Mouse (Mus musculus): ENCODE data around the gene Tns4. TPM values are rescaled to one million over a fixed set of nuclear protein-coding genes. Genes with fewer than 3 reads are reported as not detected.

The Tns4 gene
- polyA plus RNA-seq, 1 experiment from 2014 or later, result 0.22 TPM

GRCm38 (mm10) chr11:99131463-99131840 is 42.3 kb upstream of the Tns4 start:
- ATAC-seq (ENCODE audit: low FRiP score, low TSS enrichment) (no peak), DNase-seq (no peak)
- H3K4me2 ChIP-seq (ENCODE audit: low read length), result peak overlapping the region; percentile 36; the same call in 1 of the 2 replicates
- H3K9ac ChIP-seq (replicated peaks; ENCODE audit: low read length), result no peak overlapping the region
- H3K4me1 ChIP-seq (ENCODE audit: control insufficient read depth, insufficient read depth, low read length), result peaks cover 11% of the 10 kb centered on the region
- H3K27ac ChIP-seq (replicated peaks; ENCODE audit: low read depth, low read length), result no peak overlapping the region
- H3K9me3 ChIP-seq (ENCODE audit: control insufficient read depth, low read length), result no peaks in the 10 kb centered on the region
- H3K4me3 ChIP-seq (replicated peaks; ENCODE audit: low read depth, low read length), result no peak overlapping the region
- 44% methylated on average over 12 of the region's 12 CpGs for WGBS
- no peaks in the 10 kb centered on the region for H3K36me3 ChIP-seq (ENCODE audit: control insufficient read depth, insufficient read depth, low read length)
- H3K27me3 ChIP-seq (ENCODE audit: control insufficient read depth, insufficient read depth, low read length), result no peaks in the 10 kb centered on the region

- no peak for DNase-seq
- no peak for ATAC-seq (ENCODE audit: low FRiP score, low TSS enrichment)
- Histone ChIP-seq H3K36me3 (ENCODE audit: control insufficient read depth, insufficient read depth, low read length) (no peaks in the 10 kb centered on the region), H3K9me3 (ENCODE audit: control insufficient read depth, low read length) (no peaks in the 10 kb centered on the region), H3K9ac (replicated peaks; ENCODE audit: low read length) (no peak overlapping the region), H3K27me3 (ENCODE audit: control insufficient read depth, insufficient read depth, low read length) (no peaks in the 10 kb centered on the region), H3K4me3 (replicated peaks; ENCODE audit: low read depth, low read length) (no peak overlapping the region), H3K27ac (replicated peaks; ENCODE audit: low read depth, low read length) (no peak overlapping the region), H3K4me2 (ENCODE audit: low read length) (no peak overlapping the region), H3K4me1 (ENCODE audit: control insufficient read depth, insufficient read depth, low read length) (peaks cover 11% of the 10 kb centered on the region)
- WGBS, result 61% methylated on average over 5 of the region's 5 CpGs
Measured at GRCm38 (mm10) chr11:99130736-99131462, 41.8 kb upstream of the Tns4 start.

GRCm38 (mm10) chr11:99129287-99129686 is 40.2 kb upstream of the Tns4 start:
- ATAC-seq (ENCODE audit: low FRiP score, low TSS enrichment) (no peak), DNase-seq (no peak)
- Histone ChIP-seq H3K27me3 (ENCODE audit: control insufficient read depth, insufficient read depth, low read length) (no peaks in the 10 kb centered on the region), H3K4me2 (ENCODE audit: low read length) (no peak overlapping the region), H3K36me3 (ENCODE audit: control insufficient read depth, insufficient read depth, low read length) (no peaks in the 10 kb centered on the region), H3K4me1 (ENCODE audit: control insufficient read depth, insufficient read depth, low read length) (peaks cover 11% of the 10 kb centered on the region), H3K9me3 (ENCODE audit: control insufficient read depth, low read length) (no peaks in the 10 kb centered on the region), H3K9ac (replicated peaks; ENCODE audit: low read length) (no peak overlapping the region), H3K27ac (replicated peaks; ENCODE audit: low read depth, low read length) (no peak overlapping the region), H3K4me3 (replicated peaks; ENCODE audit: low read depth, low read length) (no peak overlapping the region)
- 64% methylated on average over 2 of the region's 2 CpGs for WGBS

- no peak overlapping the region for H3K4me2 ChIP-seq (ENCODE audit: low read length)
- ATAC-seq (ENCODE audit: low FRiP score, low TSS enrichment), result no peak
- no peak for DNase-seq
- no peaks in the 10 kb centered on the region for H3K9me3 ChIP-seq (ENCODE audit: control insufficient read depth, low read length)
- H3K27ac ChIP-seq (replicated peaks; ENCODE audit: low read depth, low read length), result no peak overlapping the region
- no peaks in the 10 kb centered on the region for H3K27me3 ChIP-seq (ENCODE audit: control insufficient read depth, insufficient read depth, low read length)
- no peak overlapping the region for H3K9ac ChIP-seq (replicated peaks; ENCODE audit: low read length)
- 86% methylated on average over 18 of the region's 18 CpGs for WGBS
- H3K4me3 ChIP-seq (replicated peaks; ENCODE audit: low read depth, low read length), result no peak overlapping the region
- no peaks in the 10 kb centered on the region for H3K36me3 ChIP-seq (ENCODE audit: control insufficient read depth, insufficient read depth, low read length)
- H3K4me1 ChIP-seq (ENCODE audit: control insufficient read depth, insufficient read depth, low read length), result peaks cover 11% of the 10 kb centered on the region
Measured at GRCm38 (mm10) chr11:99127785-99128682, 38.9 kb upstream of the Tns4 start.

GRCm38 (mm10) chr11:99126482-99127253 is 37.6 kb upstream of the Tns4 start:
- H3K9ac ChIP-seq (replicated peaks; ENCODE audit: low read length), result no peak overlapping the region
- H3K9me3 ChIP-seq (ENCODE audit: control insufficient read depth, low read length), result no peaks in the 10 kb centered on the region
- peaks cover 2% of the 10 kb centered on the region for H3K4me1 ChIP-seq (ENCODE audit: control insufficient read depth, insufficient read depth, low read length)
- 41% methylated on average over 5 of the region's 5 CpGs for WGBS
- no peaks in the 10 kb centered on the region for H3K27me3 ChIP-seq (ENCODE audit: control insufficient read depth, insufficient read depth, low read length)
- no peak overlapping the region for H3K4me3 ChIP-seq (replicated peaks; ENCODE audit: low read depth, low read length)
- no peak overlapping the region for H3K4me2 ChIP-seq (ENCODE audit: low read length)
- H3K27ac ChIP-seq (replicated peaks; ENCODE audit: low read depth, low read length), result no peak overlapping the region
- ATAC-seq (ENCODE audit: low FRiP score, low TSS enrichment) (no peak), DNase-seq (no peak)
- H3K36me3 ChIP-seq (ENCODE audit: control insufficient read depth, insufficient read depth, low read length), result no peaks in the 10 kb centered on the region

GRCm38 (mm10) chr11:99124635-99125029 is 35.5 kb upstream of the Tns4 start:
- Histone ChIP-seq H3K27ac (replicated peaks; ENCODE audit: low read depth, low read length) (no peak overlapping the region), H3K4me3 (replicated peaks; ENCODE audit: low read depth, low read length) (no peak overlapping the region), H3K4me1 (ENCODE audit: control insufficient read depth, insufficient read depth, low read length) (peaks cover 13% of the 10 kb centered on the region; the same call in 1 of the 2 replicates), H3K9ac (replicated peaks; ENCODE audit: low read length) (no peak overlapping the region), H3K4me2 (ENCODE audit: low read length) (no peak overlapping the region), H3K27me3 (ENCODE audit: control insufficient read depth, insufficient read depth, low read length) (no peaks in the 10 kb centered on the region), H3K9me3 (ENCODE audit: control insufficient read depth, low read length) (no peaks in the 10 kb centered on the region), H3K36me3 (ENCODE audit: control insufficient read depth, insufficient read depth, low read length) (no peaks in the 10 kb centered on the region)
- WGBS, result 40% methylated on average over 10 of the region's 10 CpGs
- ATAC-seq (ENCODE audit: low FRiP score, low TSS enrichment) (no peak), DNase-seq (no peak)

GRCm38 (mm10) chr11:99123977-99124634 is 35.0 kb upstream of the Tns4 start:
- Histone ChIP-seq H3K4me3 (replicated peaks; ENCODE audit: low read depth, low read length) (no peak overlapping the region), H3K36me3 (ENCODE audit: control insufficient read depth, insufficient read depth, low read length) (no peaks in the 10 kb centered on the region), H3K4me2 (ENCODE audit: low read length) (no peak overlapping the region), H3K4me1 (ENCODE audit: control insufficient read depth, insufficient read depth, low read length) (peaks cover 13% of the 10 kb centered on the region; the same call in 1 of the 2 replicates), H3K27ac (replicated peaks; ENCODE audit: low read depth, low read length) (no peak overlapping the region), H3K9me3 (ENCODE audit: control insufficient read depth, low read length) (no peaks in the 10 kb centered on the region), H3K27me3 (ENCODE audit: control insufficient read depth, insufficient read depth, low read length) (no peaks in the 10 kb centered on the region), H3K9ac (replicated peaks; ENCODE audit: low read length) (no peak overlapping the region)
- no peak for ATAC-seq (ENCODE audit: low FRiP score, low TSS enrichment)
- 42% methylated on average over 15 of the region's 15 CpGs for WGBS
- peak; percentile 77 for DNase-seq

- no peak for ATAC-seq (ENCODE audit: low FRiP score, low TSS enrichment)
- Histone ChIP-seq H3K9ac (replicated peaks; ENCODE audit: low read length) (no peak overlapping the region), H3K36me3 (ENCODE audit: control insufficient read depth, insufficient read depth, low read length) (no peaks in the 10 kb centered on the region), H3K4me1 (ENCODE audit: control insufficient read depth, insufficient read depth, low read length) (peaks cover 13% of the 10 kb centered on the region; the same call in 1 of the 2 replicates), H3K4me2 (ENCODE audit: low read length) (no peak overlapping the region), H3K27me3 (ENCODE audit: control insufficient read depth, insufficient read depth, low read length) (no peaks in the 10 kb centered on the region), H3K9me3 (ENCODE audit: control insufficient read depth, low read length) (no peaks in the 10 kb centered on the region), H3K27ac (replicated peaks; ENCODE audit: low read depth, low read length) (no peak overlapping the region), H3K4me3 (replicated peaks; ENCODE audit: low read depth, low read length) (no peak overlapping the region)
- 84% methylated on average over 3 of the region's 3 CpGs for WGBS
- DNase-seq, result no peak
Measured at GRCm38 (mm10) chr11:99122703-99123102, 33.6 kb upstream of the Tns4 start.
